Mouse (Mus musculus) midbrain, embryonic 12.5 days (tissue): ENCODE measurements around the gene Add3. TPM values are rescaled to one million over a fixed set of nuclear protein-coding genes. Genes with fewer than 3 reads are reported as not detected.

Experiments
- polyA plus RNA-seq: library from polyadenylated mRNA; unstranded; fragments of >200 nt; fragmentation: Nextera tagmentation; extraction: Ambion mirVana; gene quantifications from 2 replicates; pipeline ENCODE4 v1.2.1, GENCODE M21; 2016

The Add3 gene
- polyA plus RNA-seq, 1 experiment from 2014 or later: 47.5 TPM

Other genes with a start within 250 kb of the Add3 start
- gene Xpnpep1, start 100.2 kb upstream of the Add3 start, polyA plus RNA-seq: 137 and 139 TPM in 2 replicates
- 71.3 and 77.8 TPM in 2 replicates for gene Mxi1, start 170.1 kb downstream of the Add3 start, polyA plus RNA-seq
- gene Gm10197, start 231.3 kb downstream of the Add3 start, polyA plus RNA-seq: not detected in 2 replicates